Mouse (Mus musculus): ENCODE measurements around the gene Chmp4b. TPM values are rescaled to one million over a fixed set of nuclear protein-coding genes. Genes with fewer than 3 reads are reported as not detected.

The Chmp4b gene
- polyA plus RNA-seq, 1 experiment from 2014 or later = 60.8 TPM

DNA sequence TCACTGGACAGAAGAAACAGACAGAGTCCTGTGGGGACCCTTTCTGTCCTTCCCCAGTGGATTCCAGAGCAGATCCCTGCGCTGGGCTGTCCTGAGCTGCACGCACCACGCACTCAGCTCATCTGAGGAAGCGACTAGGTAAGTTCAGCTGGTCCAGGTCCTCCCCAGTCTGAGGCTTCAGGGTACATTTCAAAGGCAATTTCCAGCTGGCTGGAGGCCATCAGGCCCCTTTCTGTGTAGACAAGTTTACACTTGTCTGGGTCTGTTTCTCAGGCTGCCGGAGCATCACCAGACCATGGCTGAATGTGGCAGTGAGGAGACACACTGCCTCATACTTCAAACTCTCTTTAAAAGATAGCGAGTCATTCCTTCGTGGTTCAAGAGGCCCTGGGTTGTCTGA is 55.8 kb downstream of the Chmp4b start:
- 73% methylated on average over 7 of the region's 7 CpGs for WGBS
- ATAC-seq = no peak

DNA sequence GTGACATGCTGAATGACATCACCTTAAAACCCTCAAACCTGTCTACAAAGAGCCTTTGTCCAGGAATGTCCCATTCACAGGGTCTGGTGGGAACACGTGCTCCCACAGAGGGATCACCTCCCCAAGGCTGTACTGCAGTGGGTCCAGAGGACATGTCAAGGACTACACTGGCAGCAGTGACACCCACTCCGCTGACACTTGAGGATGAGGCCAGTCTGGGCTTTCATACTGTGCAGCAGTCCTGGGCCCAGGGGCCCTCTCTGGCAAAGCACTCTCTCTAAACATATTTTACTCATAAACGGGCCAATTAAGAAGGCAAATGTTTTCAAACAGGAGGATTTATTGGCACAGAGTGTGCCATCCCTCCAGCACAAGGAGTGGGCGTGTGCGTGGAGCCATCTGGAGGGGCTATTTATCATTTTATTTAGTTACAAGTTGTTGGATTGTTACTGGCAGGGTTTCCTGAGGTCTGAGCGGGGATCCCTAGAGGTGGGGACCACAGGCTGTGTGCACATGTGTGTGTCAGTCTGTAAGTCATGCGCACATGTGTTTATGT is 56.4 kb downstream of the Chmp4b start:
- H3K9me3 ChIP-seq (ENCODE audit: control insufficient read depth) = no peaks in the 10 kb centered on the region
- H3K27me3 ChIP-seq (replicated peaks; ENCODE audit: control insufficient read depth, insufficient read depth, low read length) = no peaks in the 10 kb centered on the region
- no peak overlapping the region for H3K4me3 ChIP-seq (ENCODE audit: low read depth, low read length)
- WGBS = 60% methylated on average over 7 of the region's 7 CpGs
- no peaks in the 10 kb centered on the region for H3K4me1 ChIP-seq (replicated peaks; ENCODE audit: control insufficient read depth, insufficient read depth, low read length)
- H3K27ac ChIP-seq (ENCODE audit: low read depth, low read length) = no peak overlapping the region
- no peaks in the 10 kb centered on the region for H3K36me3 ChIP-seq (ENCODE audit: control insufficient read depth, insufficient read depth)
- ATAC-seq = no peak
- no peak for TF ChIP-seq CTCF (IDR thresholded peaks at IDR 0.05; ENCODE audit: low read depth)
- H3K9ac ChIP-seq (ENCODE audit: low read depth, low read length) = no peak overlapping the region
- no peak overlapping the region for H3K4me2 ChIP-seq (replicated peaks; ENCODE audit: low read depth)

More for the DNA sequence above, 55.8 kb downstream of the Chmp4b start:
- H3K27me3 ChIP-seq (replicated peaks; ENCODE audit: control insufficient read depth, insufficient read depth, low read length) = no peaks in the 10 kb centered on the region
- no peak overlapping the region for H3K27ac ChIP-seq (ENCODE audit: low read depth, low read length)
- no peaks in the 10 kb centered on the region for H3K4me1 ChIP-seq (replicated peaks; ENCODE audit: control insufficient read depth, insufficient read depth, low read length)
- TF ChIP-seq CTCF (IDR thresholded peaks at IDR 0.05; ENCODE audit: low read depth) = no peak
- H3K9me3 ChIP-seq (ENCODE audit: control insufficient read depth) = no peaks in the 10 kb centered on the region
- H3K4me2 ChIP-seq (replicated peaks; ENCODE audit: low read depth) = no peak overlapping the region
- H3K36me3 ChIP-seq (ENCODE audit: control insufficient read depth, insufficient read depth) = no peaks in the 10 kb centered on the region
- no peak overlapping the region for H3K4me3 ChIP-seq (ENCODE audit: low read depth, low read length)
- no peak overlapping the region for H3K9ac ChIP-seq (ENCODE audit: low read depth, low read length)

DNA sequence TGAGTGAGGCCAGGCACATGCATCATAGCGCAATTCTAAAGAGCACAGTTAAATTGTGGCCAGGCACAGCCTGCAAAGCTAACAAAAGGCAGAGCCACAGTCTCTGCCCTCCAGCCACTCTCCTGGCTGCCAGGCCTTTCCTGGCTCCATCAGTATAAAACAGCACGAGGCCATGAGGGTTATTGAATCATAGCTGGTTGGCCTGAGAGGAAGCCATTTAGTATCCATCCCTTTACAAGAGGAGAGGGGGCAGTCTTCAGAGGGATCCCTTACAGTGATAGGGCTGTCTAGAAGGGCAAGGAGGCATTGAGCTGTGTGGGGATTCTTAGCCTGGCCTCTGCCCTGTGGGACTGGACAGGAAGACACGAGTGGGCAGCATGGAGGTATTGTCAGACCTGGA is 60.2 kb downstream of the Chmp4b start:
- TF ChIP-seq CTCF (IDR thresholded peaks at IDR 0.05; ENCODE audit: low read depth) = no peak
- H3K27ac ChIP-seq (ENCODE audit: low read depth, low read length) = no peak overlapping the region
- H3K4me3 ChIP-seq (ENCODE audit: low read depth, low read length) = no peak overlapping the region
- H3K4me1 ChIP-seq (replicated peaks; ENCODE audit: control insufficient read depth, insufficient read depth, low read length) = no peaks in the 10 kb centered on the region
- no peaks in the 10 kb centered on the region for H3K9me3 ChIP-seq (ENCODE audit: control insufficient read depth)
- no peak for ATAC-seq
- no peaks in the 10 kb centered on the region for H3K36me3 ChIP-seq (ENCODE audit: control insufficient read depth, insufficient read depth)
- no peak overlapping the region for H3K9ac ChIP-seq (ENCODE audit: low read depth, low read length)
- 63% methylated on average over 3 of the region's 3 CpGs for WGBS
- H3K4me2 ChIP-seq (replicated peaks; ENCODE audit: low read depth) = no peak overlapping the region
- no peaks in the 10 kb centered on the region for H3K27me3 ChIP-seq (replicated peaks; ENCODE audit: control insufficient read depth, insufficient read depth, low read length)

DNA sequence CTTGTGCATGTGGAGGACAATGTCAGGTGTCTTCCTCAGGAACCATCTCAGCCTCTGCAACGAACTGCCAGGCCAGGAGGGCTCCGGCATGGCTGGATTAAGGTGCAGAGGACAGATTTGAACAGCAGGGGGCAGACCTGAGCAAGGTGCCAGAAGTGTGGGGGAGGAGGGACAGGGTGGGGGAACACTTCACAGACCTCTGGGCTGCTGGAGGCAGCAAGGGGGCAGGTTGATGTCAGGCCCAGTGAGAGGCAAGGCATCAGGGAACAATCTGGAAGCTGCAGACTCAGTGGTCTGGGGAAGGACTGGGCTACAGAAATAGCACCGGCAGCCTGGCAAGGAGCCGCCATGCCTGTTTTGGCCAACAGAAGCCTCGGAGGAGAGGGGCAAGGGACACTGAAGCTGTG is 60.8 kb downstream of the Chmp4b start:
- Histone ChIP-seq H3K4me2 (replicated peaks; ENCODE audit: low read depth) (no peak overlapping the region; the same call in 1 of the 2 replicates), H3K4me3 (ENCODE audit: low read depth, low read length) (no peak overlapping the region), H3K9ac (ENCODE audit: low read depth, low read length) (no peak overlapping the region), H3K27ac (ENCODE audit: low read depth, low read length) (no peak overlapping the region), H3K36me3 (ENCODE audit: control insufficient read depth, insufficient read depth) (no peaks in the 10 kb centered on the region), H3K4me1 (replicated peaks; ENCODE audit: control insufficient read depth, insufficient read depth, low read length) (no peaks in the 10 kb centered on the region), H3K9me3 (ENCODE audit: control insufficient read depth) (no peaks in the 10 kb centered on the region), H3K27me3 (replicated peaks; ENCODE audit: control insufficient read depth, insufficient read depth, low read length) (no peaks in the 10 kb centered on the region)
- peak; percentile 42; the same call in 1 of the 2 replicates for ATAC-seq
- WGBS = 45% methylated on average over 5 of the region's 5 CpGs
- TF ChIP-seq CTCF (IDR thresholded peaks at IDR 0.05; ENCODE audit: low read depth) = peak; percentile 95

DNA sequence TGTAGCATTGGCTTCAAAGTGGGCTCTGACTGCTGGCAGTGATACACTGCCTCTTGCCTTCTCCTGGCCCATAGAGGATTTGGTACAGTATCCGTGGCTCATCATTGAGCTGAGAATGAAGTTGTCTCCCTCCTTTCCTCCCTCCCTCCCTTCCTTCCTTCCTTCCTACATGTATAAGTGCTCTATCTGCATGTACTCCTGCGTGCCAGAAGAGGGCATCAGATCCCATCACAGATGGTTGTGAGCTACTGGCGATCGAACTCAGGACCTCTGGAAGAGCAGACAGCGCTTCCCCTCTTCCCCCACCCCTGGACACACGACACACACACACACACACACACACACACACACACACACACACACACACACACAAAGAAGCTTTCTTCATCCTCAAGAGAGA is 61.6 kb downstream of the Chmp4b start:
- TF ChIP-seq CTCF (IDR thresholded peaks at IDR 0.05; ENCODE audit: low read depth) = peak; percentile 76
- Histone ChIP-seq H3K9ac (ENCODE audit: low read depth, low read length) (no peak overlapping the region), H3K27ac (ENCODE audit: low read depth, low read length) (no peak overlapping the region), H3K9me3 (ENCODE audit: control insufficient read depth) (no peaks in the 10 kb centered on the region), H3K36me3 (ENCODE audit: control insufficient read depth, insufficient read depth) (no peaks in the 10 kb centered on the region), H3K4me3 (ENCODE audit: low read depth, low read length) (no peak overlapping the region), H3K27me3 (replicated peaks; ENCODE audit: control insufficient read depth, insufficient read depth, low read length) (no peaks in the 10 kb centered on the region), H3K4me1 (replicated peaks; ENCODE audit: control insufficient read depth, insufficient read depth, low read length) (no peaks in the 10 kb centered on the region), H3K4me2 (replicated peaks; ENCODE audit: low read depth) (no peak overlapping the region)
- ATAC-seq = no peak
- 50% methylated on average over 6 of the region's 6 CpGs for WGBS

DNA sequence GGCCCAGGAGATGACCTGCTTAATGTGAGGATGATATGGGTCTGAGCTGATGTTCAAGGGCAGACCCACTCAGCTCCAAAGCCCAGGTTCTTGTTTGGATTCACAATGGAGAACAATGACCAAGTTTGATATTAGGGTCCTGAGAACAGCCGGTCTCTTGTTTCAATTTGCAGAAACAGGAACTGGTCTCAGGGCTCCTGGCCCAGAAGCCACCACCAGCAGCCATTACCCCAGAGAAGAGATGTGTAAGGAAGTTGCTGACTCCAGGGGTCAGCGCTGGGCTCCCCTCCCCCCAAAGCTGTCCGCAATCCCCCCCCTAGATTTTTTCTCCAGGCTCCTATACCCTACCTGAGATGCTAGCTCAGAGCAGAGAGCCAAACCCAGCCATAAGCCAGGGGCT is 62.5 kb downstream of the Chmp4b start:
- Histone ChIP-seq H3K9me3 (ENCODE audit: control insufficient read depth) (no peaks in the 10 kb centered on the region), H3K27ac (ENCODE audit: low read depth, low read length) (no peak overlapping the region), H3K4me2 (replicated peaks; ENCODE audit: low read depth) (no peak overlapping the region), H3K36me3 (ENCODE audit: control insufficient read depth, insufficient read depth) (no peaks in the 10 kb centered on the region), H3K4me1 (replicated peaks; ENCODE audit: control insufficient read depth, insufficient read depth, low read length) (no peaks in the 10 kb centered on the region), H3K4me3 (ENCODE audit: low read depth, low read length) (no peak overlapping the region), H3K9ac (ENCODE audit: low read depth, low read length) (no peak overlapping the region), H3K27me3 (replicated peaks; ENCODE audit: control insufficient read depth, insufficient read depth, low read length) (no peaks in the 10 kb centered on the region)
- 69% methylated on average over 3 of the region's 3 CpGs for WGBS
- ATAC-seq = no peak
- TF ChIP-seq CTCF (IDR thresholded peaks at IDR 0.05; ENCODE audit: low read depth) = no peak

DNA sequence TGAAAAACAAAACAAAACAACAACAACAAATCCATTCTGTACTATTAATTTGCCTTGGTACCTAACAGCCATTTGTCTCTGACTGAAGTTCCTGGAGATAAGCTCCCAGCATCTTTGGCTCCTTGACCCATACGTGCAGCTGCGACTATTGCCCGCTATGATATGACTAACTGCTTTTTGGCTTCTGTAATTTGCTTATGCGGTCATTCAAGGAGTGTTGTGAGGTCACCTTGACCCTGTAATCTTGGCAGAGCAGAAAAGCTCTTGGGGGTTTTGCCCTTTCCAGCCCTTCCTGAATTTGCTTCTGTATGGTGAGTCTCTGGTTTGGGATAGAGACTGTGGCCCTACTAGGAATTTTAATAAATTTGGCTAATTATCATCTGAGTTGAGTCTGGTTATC is 65.1 kb downstream of the Chmp4b start:
- no peaks in the 10 kb centered on the region for H3K4me1 ChIP-seq (replicated peaks; ENCODE audit: control insufficient read depth, insufficient read depth, low read length)
- H3K4me3 ChIP-seq (ENCODE audit: low read depth, low read length) = no peak overlapping the region
- H3K27me3 ChIP-seq (replicated peaks; ENCODE audit: control insufficient read depth, insufficient read depth, low read length) = no peaks in the 10 kb centered on the region
- no peak overlapping the region for H3K4me2 ChIP-seq (replicated peaks; ENCODE audit: low read depth)
- H3K27ac ChIP-seq (ENCODE audit: low read depth, low read length) = no peak overlapping the region
- no peak overlapping the region for H3K9ac ChIP-seq (ENCODE audit: low read depth, low read length)
- H3K9me3 ChIP-seq (ENCODE audit: control insufficient read depth) = no peaks in the 10 kb centered on the region
- WGBS = 81% methylated on average over 4 of the region's 4 CpGs
- TF ChIP-seq CTCF (IDR thresholded peaks at IDR 0.05; ENCODE audit: low read depth) = no peak
- no peak for ATAC-seq
- no peaks in the 10 kb centered on the region for H3K36me3 ChIP-seq (ENCODE audit: control insufficient read depth, insufficient read depth)
